Mouse (Mus musculus): ENCODE measurements around the gene Capn2.

Capn2 gene

DNA sequence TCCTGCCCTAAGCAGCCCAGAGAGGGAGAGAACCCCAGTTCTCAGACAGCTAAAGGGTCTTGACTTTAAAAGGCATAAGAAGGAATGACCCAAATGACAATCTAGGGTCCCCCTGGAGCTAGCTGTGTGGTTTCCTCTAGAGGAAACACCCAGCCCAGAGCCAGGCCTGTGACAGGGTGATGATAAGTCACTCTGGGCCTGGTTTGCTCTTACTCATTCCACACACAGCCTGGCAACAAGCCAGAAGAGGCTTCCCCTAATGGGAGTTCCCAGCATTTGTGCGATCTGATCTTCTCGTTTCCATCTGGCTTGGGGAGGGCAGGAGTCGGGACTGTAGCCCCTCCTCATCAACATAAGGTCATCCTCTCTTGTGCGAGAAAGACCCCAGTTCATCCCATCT is 13.2 kb downstream of the Capn2 start:
- intact Hi-C loops (cut with DNase I) = no loop called here

DNA sequence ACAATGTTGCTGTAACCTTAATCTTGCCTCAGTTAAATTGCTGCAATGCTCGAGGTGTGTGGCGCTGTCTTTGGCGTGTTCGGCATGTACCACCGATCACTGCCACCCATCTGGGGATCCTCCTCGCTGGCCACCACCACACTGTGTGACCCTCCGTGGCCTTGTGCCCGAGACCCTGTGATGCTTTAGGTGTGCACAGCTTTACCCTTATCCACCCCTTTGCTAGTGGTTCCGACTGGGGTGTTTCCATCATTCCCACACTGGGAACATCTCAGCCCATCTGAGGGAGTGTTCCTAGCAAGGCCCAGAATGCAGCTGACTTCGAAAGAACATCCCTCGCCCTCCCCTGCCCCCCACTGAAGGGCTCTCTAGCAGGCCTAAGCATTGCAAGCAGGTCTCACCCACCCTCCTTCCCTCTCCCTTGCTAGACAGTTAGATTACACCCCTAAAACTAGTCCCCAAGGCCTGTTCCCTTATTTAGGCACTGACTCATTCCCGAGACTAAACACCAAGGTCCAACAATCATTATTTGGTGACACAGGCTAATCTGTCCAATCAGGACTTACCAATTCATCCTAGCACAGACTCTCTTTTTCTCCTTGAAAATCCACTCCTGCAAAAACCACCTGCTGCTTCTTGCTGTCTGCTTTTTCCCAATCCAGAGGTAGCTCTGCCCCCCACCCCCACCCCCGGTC is 14.1 kb downstream of the Capn2 start:
- intact Hi-C loops (cut with DNase I) = no loop called here

DNA sequence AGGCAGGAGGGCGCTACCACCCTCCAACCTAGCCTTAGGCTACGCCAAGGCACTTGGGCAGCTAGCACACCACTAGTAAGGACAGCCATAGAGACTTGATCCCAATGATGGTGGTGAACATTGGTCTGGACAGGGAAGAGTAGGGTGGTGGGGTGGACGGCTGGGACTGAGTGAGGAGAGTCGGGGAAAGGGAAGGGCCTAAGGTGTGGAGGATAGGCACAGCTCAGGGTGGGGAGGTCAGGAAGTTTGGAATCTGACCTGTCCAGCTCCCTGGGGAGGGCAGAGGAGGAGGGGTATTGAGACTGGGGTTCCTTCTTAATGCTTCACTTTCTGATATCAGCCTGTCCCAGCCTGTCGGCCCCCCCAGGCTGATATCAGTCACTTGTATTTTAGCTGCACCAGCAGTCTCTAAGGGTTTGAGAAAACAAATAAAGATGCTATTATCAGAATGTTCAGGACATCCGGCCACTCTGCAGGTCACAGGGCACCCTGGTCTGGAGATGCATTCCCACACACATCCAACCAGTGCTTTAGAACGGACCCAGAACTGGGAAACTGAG is 14.8 kb downstream of the Capn2 start:
- intact Hi-C loops (cut with DNase I) = no loop called here

DNA sequence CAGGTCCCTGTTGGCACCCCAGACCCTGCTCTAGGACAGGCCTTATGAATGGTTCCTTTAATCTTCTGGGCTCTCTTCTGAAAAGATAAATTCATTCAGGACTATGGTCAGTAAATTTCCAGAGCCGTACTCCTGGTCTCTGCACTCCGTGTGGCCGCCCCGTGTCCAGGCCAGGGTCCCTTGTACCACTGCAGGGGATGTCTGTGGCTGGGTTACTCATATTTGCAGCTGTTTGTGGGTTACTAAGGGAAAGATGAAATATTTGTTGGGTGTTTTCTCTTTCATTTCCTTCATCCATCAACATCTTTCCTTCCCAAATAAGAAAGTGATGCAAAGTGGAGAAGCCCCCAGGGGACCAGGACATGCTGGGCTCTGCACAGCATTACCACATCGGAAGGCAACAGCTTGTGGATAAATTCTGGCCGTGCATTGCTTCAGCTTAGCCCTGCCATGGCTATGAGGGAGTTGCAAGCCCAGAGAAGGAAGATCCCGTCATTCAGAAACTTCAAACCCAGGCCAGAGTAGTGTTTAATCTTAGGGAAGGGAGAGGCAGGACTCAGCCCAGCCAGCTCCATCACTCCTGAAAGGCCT is 15.5 kb downstream of the Capn2 start:
- intact Hi-C loops (cut with DNase I) = no loop called here

DNA sequence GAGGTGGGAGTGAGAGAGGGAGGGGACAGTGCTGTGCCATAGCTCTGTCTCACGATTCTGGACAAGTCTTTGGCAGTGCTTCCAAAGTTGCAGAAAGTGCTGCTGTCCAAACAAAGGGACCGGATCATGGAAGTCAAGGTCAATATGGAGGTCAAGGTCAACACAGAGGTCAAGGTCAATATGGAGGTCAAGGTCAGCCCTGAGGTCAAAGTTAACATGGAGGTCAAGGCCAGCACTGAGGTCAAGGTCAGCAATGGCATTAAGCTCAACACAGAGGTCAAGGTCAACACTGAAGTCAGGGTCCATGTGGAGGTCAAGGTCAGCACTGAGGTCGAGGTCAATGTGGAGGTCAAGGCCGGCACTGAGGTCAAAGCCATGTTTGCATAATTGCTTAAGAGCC is 16.6 kb downstream of the Capn2 start:
- intact Hi-C loops (cut with DNase I) = no loop called here

DNA sequence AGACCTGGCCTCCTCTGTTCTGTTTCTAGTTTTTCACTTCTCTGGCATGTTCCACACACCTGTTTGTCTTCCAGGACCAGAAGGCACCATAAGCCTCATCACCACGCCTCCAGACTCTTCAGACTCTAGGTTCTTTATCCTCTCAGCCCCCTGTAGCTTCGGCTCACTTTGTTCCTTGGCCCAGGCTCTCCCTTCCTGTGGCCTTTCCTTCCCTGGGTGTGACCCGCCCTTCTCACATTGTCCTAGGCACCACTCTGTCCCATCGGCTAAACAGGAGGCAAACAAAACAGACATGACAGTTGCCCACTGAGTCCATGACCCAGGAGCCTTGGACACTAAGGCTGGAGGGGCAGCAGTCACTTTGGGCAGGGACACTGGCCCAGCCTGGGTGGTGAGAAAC is 17.2 kb downstream of the Capn2 start:
- intact Hi-C loops (cut with DNase I) = no loop called here

DNA sequence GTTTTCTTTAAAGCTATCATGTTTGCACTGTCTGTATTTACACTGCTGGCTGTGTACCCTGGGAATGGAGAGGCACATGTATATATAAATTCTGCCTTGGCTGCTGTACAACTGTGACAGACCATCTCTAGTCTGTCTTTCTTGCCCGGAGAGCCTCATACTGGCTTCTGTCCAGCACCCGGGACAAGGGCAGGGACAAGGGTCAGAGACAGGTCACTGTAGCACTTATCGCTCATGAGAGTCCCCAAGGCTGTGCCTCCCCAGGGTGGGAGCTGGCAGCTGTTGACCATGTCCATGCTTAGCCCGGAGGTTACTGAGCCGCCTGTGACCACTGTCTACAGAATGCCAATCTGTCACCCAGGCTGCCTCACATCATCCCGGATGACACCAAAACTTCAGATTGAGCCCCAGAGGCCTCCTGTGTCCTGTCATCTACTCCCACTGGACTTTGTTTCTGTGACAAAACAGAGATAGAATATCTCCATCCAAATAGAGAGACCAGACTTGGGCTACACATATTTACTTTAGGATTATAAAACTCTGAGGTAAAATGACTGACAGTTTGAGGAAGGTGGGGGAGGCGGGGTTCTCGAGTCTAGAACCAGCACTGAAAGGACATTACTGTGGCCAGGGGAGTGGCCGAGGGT is 17.8 kb downstream of the Capn2 start:
- intact Hi-C loops (cut with DNase I) = no loop called here

DNA sequence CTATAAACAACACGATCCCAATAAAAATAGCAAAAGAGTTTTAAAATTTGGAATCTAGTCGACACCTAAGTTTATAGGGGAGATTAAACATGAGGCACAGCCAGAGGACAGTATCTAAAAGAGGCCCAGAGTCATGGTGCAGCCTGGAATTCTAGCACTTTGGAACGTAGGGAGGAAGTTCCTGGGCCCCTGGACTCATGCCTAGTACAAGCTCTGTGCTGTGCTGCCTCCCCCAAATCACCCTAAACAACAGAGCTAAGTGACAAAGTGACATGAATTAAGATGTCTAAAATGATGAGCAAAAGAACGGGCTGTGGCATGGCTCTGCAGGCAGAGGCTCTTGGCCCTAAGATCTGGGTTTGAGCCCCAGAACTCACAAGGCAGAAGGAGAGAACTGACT is 19.7 kb downstream of the Capn2 start:
- intact Hi-C loops (cut with DNase I) = no loop called here

DNA sequence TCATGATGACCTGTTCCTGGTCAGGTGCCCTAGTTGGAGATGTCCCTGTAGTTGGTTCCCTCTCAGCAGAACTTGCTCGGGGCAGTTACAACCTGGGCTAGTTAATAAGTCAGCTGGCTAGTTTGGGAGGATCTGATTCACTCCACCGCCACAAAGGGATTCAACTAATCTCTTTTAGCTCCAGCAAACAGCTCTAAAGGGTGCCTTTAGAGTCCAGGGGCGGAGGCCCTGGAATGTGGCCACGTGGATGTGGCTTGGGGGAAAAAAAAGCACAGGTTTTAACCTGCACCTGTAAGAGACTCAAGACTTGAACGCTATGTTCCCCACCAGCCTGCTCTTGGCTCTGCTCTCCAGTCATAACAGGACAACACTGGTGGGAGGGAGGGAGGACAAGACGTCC is 20.7 kb downstream of the Capn2 start:
- intact Hi-C loops (cut with DNase I) = no loop called here

DNA sequence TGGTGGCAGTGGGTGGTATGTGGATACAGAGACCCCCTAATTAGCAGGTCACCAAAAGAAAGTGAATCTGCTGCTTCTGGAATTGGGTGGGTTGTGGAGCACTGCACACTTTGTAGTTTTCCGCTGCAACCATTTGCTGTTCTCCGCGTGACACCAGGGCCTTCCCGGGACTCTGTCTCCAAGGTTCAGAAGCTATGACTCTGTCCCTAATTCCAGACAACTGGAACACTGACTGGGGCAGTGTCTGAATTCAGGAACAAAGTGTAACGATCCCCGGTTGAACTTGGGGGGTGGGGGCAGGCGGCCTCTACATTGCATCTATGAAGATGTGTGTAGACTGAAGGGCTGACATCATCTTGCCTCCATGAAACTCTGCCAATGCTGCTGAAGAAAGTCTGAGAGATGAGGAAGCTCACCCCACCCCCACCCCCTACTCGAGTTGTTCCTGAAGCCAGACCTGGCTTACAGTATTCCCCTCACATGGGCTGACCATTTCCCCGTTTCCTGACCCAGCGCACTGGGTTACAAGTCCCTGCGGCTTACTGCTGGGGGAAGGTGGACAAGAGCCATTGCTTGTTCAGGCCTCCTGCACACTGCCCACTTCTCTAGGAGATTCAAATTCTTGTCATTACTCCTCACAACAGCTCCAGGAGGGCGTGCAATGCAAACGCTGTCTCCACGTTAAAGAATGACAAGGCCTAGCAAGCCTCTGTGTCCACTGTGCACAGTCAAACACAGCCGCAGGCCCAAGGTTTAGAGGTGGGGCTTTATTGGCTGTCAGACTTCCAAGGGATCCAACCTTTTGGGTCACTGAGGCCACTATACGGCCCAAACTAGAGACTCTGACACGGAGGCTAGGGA is 22.9 kb downstream of the Capn2 start:
- intact Hi-C loops (cut with DNase I) = no loop called here

DNA sequence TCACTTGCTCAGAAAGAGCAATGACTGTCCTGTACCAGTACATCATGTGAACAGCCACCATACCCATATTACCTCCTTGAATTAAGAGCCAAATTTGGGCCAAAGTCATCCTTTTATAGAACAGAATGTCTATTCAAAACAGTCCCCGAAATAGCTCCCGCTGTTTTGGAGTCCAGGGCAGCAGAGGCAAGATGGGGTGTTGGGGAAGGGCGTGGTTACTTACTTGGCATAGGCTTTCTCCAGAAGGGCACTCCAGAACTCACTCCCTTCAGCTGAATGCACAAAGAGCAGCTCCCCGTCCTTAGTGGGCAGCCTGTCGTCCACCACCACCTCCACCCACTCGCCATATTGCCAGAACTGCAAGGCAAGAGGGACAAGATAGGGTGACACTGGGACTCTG is 25.6 kb downstream of the Capn2 start:
- intact Hi-C loops (cut with DNase I) = loop anchor here (2.0 kb wide), 1 partner anchor 25 kb away; the partner anchor contains the start of gene Capn2

DNA sequence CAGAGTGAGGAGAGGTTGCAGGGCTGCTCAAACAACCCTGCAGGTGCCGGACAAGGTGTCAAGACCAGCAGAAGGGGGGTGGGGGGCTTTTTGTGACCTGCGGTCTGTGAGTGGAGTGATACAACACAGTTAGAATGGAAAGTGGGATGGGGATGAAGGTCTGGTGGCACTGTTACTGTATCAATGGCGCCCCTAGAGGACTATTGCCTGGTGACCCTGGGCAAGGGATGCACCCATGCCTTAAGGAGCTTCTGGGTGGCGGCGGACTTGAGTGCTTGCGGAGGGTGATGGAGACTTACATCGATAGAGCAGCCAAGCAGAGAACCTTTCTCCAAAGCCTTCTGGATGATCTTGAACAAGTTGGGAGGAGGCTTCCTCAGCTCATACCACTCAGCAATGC is 26.8 kb downstream of the Capn2 start:
- intact Hi-C loops (cut with DNase I) = loop anchor here (2.0 kb wide), 1 partner anchor 26 kb away; the partner anchor contains the start of gene Capn2

DNA sequence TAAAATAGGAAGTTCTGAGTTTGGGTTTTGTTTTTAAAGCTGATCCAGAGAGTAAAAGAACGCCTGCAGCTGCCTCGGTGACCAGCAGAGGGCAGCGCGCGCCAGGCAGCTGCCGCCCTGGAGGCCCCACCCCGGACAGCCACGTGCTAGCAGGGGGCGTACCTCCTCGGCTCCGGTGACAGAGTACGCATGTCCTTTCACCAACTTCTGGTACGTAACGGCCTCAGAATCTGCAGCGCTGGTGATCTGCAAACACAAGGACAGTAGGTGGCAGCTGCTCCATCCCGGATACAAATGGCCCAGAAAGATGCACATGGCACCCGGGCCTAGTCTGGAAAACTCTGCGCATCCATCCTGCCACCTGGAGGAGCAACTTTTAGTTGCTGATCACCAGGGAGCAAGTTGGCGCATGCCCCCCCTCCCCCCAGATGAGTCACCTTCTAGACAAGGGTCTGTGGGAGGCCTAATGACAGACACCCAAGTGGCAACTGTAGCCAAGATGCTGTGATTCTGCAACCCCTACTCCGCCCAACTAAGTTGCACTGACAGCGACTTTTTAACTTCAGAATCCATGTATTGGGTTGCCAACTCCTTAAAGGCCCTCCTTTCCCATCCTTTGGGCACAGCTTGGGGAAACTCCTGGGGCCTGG is 27.5 kb downstream of the Capn2 start:
- intact Hi-C loops (cut with DNase I) = loop anchor here (2.0 kb wide), 2 partner anchors 27 to 49 kb away; partner anchors contain the start of gene Capn2

DNA sequence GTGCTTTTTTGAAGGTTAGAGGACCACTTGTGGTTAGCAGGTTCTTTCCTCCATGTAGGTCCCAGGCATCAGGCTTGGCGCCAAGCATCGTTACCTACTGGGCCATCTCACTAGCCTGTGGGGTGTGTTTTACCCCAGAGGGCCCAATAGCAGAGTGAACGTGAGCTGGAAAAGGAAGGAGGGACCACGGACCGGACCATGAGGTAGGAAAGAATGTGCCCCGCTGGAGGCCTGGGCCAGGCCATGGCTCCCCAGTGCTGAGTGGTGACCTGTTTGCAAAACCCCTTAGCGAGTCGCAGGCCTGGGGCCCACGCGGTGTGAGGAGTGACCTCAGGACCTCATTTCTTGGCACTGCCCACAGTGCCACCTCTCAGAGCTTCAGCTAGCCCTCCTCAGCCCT is 28.9 kb downstream of the Capn2 start:
- intact Hi-C loops (cut with DNase I) = loop anchor here (2.0 kb wide), 1 partner anchor 50 kb away; no protein-coding TSS in a partner anchor

DNA sequence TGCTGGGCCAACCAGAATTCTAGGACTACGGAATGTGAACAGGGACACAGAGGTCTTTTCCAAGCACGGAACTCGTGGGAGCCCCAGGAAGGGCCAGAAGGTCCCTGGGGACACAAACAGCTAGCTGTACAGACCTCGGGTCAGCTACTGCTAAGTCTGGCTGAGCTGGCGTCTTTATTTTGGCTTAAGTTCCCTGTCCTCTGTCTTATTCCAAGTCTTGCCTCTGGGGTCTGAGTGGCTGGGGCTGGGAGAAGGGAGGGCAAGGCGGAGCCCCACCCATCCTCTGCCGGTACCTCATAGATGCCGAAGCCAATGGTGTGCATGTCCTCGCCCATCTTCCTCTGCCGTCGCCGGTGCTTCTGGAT is 33.5 kb downstream of the Capn2 start:
- intact Hi-C loops (cut with DNase I) = no loop called here

DNA sequence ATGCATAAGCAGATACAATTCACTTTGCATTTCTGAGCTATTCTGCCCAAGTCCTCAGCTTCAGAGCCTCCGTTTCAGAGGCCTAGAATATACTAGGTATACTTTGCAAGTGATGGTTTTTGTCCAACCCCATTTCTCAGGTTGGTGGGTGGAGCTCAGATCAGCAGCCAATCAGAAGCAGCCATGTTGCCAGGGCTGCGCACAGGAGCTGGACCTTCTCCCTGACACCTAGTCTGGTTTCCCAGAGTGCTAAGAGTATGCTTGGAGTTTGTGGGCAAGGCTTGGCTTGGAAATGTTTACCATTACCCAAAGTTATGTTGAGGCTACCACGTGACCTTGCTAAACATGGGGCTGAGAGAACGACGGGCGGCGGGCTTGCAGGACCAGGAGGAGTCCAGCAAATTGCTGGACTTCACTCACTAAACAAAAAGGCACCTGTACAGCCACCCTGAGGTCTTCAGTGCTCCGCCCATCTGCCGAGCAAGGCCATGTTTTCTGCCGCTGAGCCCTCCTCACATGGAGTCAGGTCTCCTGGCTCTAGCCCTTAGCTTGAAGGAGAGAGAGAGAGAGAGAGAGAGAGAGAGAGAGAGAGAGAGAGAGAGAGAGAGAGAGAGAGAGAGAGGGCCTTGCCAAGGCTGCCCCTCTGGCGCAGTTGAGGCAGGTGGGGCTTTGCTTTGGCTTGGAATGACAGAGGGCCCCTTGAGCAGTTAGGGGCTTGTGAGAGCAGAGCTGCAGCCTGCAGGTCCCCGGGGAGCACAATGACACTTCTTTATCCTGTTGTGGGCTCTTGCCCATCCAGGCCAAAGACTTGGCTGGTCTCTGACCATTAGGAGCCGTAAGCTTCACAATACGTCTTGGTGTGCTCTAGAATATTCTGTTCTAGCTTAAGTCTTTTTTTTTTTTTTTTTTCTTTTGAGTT is 34.2 kb downstream of the Capn2 start:
- intact Hi-C loops (cut with DNase I) = no loop called here

DNA sequence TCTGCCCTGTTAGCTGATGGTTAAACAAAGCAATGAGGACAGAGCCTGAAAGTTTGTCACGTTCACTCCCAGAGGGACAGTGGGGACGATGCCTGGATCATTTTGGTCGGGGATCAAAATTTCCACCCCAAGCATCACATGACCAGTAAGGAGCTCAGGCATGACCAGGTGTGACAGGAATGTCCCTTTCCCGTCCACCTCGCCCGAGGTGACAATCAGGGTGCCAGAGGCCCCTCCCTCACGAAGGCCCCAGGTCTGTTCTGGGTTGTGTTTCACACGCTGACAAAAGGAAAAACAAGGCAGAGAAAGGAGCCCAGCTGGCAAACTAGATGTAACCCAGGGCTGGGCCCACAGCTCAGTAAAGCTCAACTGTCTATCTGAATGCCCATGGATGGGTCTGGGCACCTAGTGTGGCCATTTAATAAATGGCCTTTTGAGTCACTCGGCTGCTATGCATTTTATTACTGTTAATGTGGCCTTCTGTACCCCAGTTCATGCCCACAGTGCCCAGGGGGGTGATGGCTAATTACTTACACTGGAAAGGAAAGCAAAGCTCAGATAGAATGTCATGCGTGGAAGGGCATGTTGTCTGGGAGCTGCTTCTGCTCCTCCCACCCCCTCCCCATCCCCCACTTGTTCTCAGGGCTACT is 35.6 kb downstream of the Capn2 start:
- intact Hi-C loops (cut with DNase I) = no loop called here

DNA sequence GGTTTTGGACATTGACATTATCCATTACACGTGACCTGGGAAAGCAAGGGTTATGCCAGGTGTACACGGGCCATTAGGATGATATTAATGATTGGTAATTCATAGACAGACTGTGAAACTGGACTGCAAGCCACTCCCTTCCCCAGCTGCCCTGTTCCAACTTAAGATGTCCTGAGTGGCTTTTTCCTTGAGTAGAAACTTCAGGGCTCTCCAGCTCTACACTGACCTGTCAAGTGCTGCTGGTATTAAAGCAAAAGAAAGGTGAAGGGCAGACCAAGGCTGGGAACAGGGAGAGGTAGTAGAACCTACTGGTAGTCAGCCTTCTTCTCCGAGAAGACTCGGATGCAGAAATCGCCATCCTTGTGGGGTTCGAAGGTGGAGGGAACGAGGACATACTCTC is 36.3 kb downstream of the Capn2 start:
- intact Hi-C loops (cut with DNase I) = no loop called here

DNA sequence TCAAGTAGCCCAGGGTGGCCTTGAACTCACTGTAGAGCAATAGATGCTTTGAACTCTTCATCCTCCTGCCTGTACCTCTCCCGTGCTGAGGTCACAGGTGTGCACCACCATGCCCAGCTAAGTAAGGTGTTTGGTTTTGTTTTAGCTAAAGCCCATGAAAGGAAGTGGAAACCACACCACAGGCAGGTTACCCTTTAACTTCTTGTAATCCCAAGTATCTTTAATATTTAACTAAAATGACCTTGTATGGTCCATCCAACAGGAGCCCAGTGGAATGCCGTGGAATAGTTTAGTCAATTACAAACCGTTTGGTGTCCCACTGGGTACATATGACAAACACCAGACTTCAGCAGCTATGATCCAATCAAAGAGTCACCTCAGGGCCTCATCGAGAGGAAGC is 38.5 kb downstream of the Capn2 start:
- intact Hi-C loops (cut with DNase I) = no loop called here

Data from adrenal gland (tissue).